Mouse (Mus musculus): ENCODE results near the gene Surf1.

GRCm38 (mm10) chr2:26956811-26957487 lies 40.6 kb upstream of the Surf1 start:
- TF ChIP-seq POLR2A (IDR thresholded peaks at IDR 0.05; ENCODE audit: insufficient read depth, low read depth, low read length): no peak
- TF ChIP-seq CTCF (IDR thresholded peaks at IDR 0.05): no peak
- no peak for TF ChIP-seq EP300 (IDR thresholded peaks at IDR 0.05; ENCODE audit: insufficient read depth, low read depth, low read length)

All from heart, adult 2 months (tissue).